Mouse (Mus musculus) lung, postnatal 0 days (tissue): ENCODE data around the gene Auh. TPM values are rescaled to one million over a fixed set of nuclear protein-coding genes. Genes with fewer than 3 reads are reported as not detected.

Source experiments
- ATAC-seq: fragments of 200-750 bp; cut with Nextera tagmentation; 2 replicates; pipeline ENCODE4 v1.8.0; 2017; ENCODE audit warnings: moderate library complexity
- DNase-seq: peaks from one replicate; pipeline ENCODE4 v3.0.0-alpha.2; 2016; ENCODE audit warnings: low spot score
- H3K27ac ChIP-seq: fragments of 300-500 bp; sonication (generic); 2 replicates; pipeline ENCODE4 v1.5.1; 2014; ENCODE audit warnings: antibody characterized with exemption, mild to moderate bottlenecking, low read length, mixed read lengths
- H3K27me3 ChIP-seq: fragments of 300-500 bp; sonication (generic); replicated peaks from 2 replicates; pipeline ENCODE4 v1.6.1; 2014; ENCODE audit warnings: low read length, mixed read lengths; ENCODE audit not compliant: insufficient read depth
- H3K36me3 ChIP-seq: fragments of 300-500 bp; sonication (generic); 2 replicates; pipeline ENCODE4 v1.6.1; 2014; ENCODE audit warnings: low read length, mixed read lengths; ENCODE audit not compliant: insufficient read depth
- H3K4me1 ChIP-seq: fragments of 300-500 bp; sonication (generic); 2 replicates; pipeline ENCODE4 v1.6.1; 2014; ENCODE audit warnings: antibody characterized with exemption, low read depth, low read length, mixed read lengths; ENCODE audit not compliant: insufficient read depth
- H3K4me2 ChIP-seq: fragments of 300-500 bp; sonication (generic); replicated peaks from 2 replicates; pipeline ENCODE4 v1.6.1; 2014; ENCODE audit warnings: low read depth, mild to moderate bottlenecking, low read length, moderate library complexity, mixed read lengths
- H3K4me3 ChIP-seq: fragments of 300-500 bp; sonication (generic); 2 replicates; pipeline ENCODE4 v1.5.1; 2014; ENCODE audit warnings: low read depth, low read length
- H3K9ac ChIP-seq: fragments of 300-500 bp; sonication (generic); replicated peaks from 2 replicates; pipeline ENCODE4 v1.6.1; 2014; ENCODE audit warnings: low read depth, mild to moderate bottlenecking
- H3K9me3 ChIP-seq: fragments of 300-500 bp; sonication (generic); 2 replicates; pipeline ENCODE4 v1.6.1; 2016; ENCODE audit warnings: low read length, mixed read lengths
- CTCF ChIP-seq: IDR thresholded peaks from 2 replicates; pipeline ENCODE4 v1.5.1; 2016; ENCODE audit warnings: antibody characterized with exemption, mild to moderate bottlenecking
- EP300 ChIP-seq: IDR thresholded peaks from 2 replicates; pipeline ENCODE4 v1.6.1; 2016; ENCODE audit warnings: antibody characterized with exemption, mild to moderate bottlenecking, control low read depth
- WGBS: fragments of 180-500 bp; shearing (Covaris S2); extraction: QIAGEN DNeasy Blood & Tissue Kit; methylation state at CpG from one replicate; pipeline ENCODE4 v1.1.7; 2014; 5-methylcytosine and 5-hydroxymethylcytosine counted together
- polyA plus RNA-seq: library from polyadenylated mRNA; unstranded; fragments of >200 nt; fragmentation: Nextera tagmentation; extraction: Ambion mirVana; gene quantifications from 2 replicates; pipeline ENCODE4 v1.2.1, GENCODE M21; 2015

The Auh gene
- polyA plus RNA-seq, 1 experiment from 2014 or later, result 43.3 TPM

GRCm38 (mm10) chr13:52880386-52880785 is 49.1 kb downstream of the Auh start:
- ATAC-seq (peak; percentile 45), DNase-seq (no peak)

GRCm38 (mm10) chr13:52879918-52880317 is 49.6 kb downstream of the Auh start:
- Histone ChIP-seq H3K4me2 (no peak overlapping the region), H3K9ac (no peak overlapping the region), H3K9me3 (no peaks in the 10 kb centered on the region), H3K4me3 (no peak overlapping the region), H3K4me1 (no peaks in the 10 kb centered on the region), H3K36me3 (no peaks in the 10 kb centered on the region), H3K27me3 (no peaks in the 10 kb centered on the region), H3K27ac (no peak overlapping the region)
- DNase-seq (no peak), ATAC-seq (peak; percentile 74)
- 61% methylated on average over 12 of the region's 12 CpGs for WGBS
- TF ChIP-seq EP300, result no peak

More at GRCm38 (mm10) chr13:52880386-52880785, 49.1 kb downstream of the Auh start:
- no peaks in the 10 kb centered on the region for H3K36me3 ChIP-seq
- no peak overlapping the region for H3K9ac ChIP-seq
- H3K9me3 ChIP-seq, result no peaks in the 10 kb centered on the region
- WGBS, result 50% methylated on average over 5 of the region's 5 CpGs
- TF ChIP-seq CTCF (no peak), EP300 (0 out of 2 replicates have a peak, but pooled peaks have one; percentile 29)
- no peak overlapping the region for H3K27ac ChIP-seq
- H3K4me3 ChIP-seq, result no peak overlapping the region
- H3K4me1 ChIP-seq, result no peaks in the 10 kb centered on the region
- no peaks in the 10 kb centered on the region for H3K27me3 ChIP-seq
- no peak overlapping the region for H3K4me2 ChIP-seq

- no peaks in the 10 kb centered on the region for H3K36me3 ChIP-seq
- ATAC-seq, result peak; percentile 23; the same call in 1 of the 2 replicates
- no peaks in the 10 kb centered on the region for H3K27me3 ChIP-seq
- 70% methylated on average over 9 of the region's 9 CpGs for WGBS
- H3K9me3 ChIP-seq, result no peaks in the 10 kb centered on the region
- no peaks in the 10 kb centered on the region for H3K4me1 ChIP-seq
- no peak overlapping the region for H3K27ac ChIP-seq
- H3K4me2 ChIP-seq, result no peak overlapping the region
- DNase-seq, result no peak
- H3K4me3 ChIP-seq, result no peak overlapping the region
- no peak overlapping the region for H3K9ac ChIP-seq
- no peak for TF ChIP-seq CTCF
These were observed 50.2 kb downstream of the Auh start for GRCm38 (mm10) chr13:52879291-52879690.

GRCm38 (mm10) chr13:52878823-52879222 is 50.7 kb downstream of the Auh start:
- no peaks in the 10 kb centered on the region for H3K36me3 ChIP-seq
- DNase-seq (no peak), ATAC-seq (no peak)
- no peak overlapping the region for H3K9ac ChIP-seq
- no peaks in the 10 kb centered on the region for H3K9me3 ChIP-seq
- 76% methylated on average over 7 of the region's 7 CpGs for WGBS
- no peaks in the 10 kb centered on the region for H3K27me3 ChIP-seq
- H3K4me2 ChIP-seq, result no peak overlapping the region
- no peak overlapping the region for H3K4me3 ChIP-seq
- H3K4me1 ChIP-seq, result no peaks in the 10 kb centered on the region
- no peak overlapping the region for H3K27ac ChIP-seq
- TF ChIP-seq CTCF, result no peak

GRCm38 (mm10) chr13:52875541-52876325 is 53.7 kb downstream of the Auh start:
- Histone ChIP-seq H3K36me3 (no peaks in the 10 kb centered on the region), H3K9ac (no peak overlapping the region), H3K27me3 (no peaks in the 10 kb centered on the region), H3K27ac (no peak overlapping the region), H3K4me1 (no peaks in the 10 kb centered on the region), H3K4me2 (no peak overlapping the region), H3K9me3 (no peaks in the 10 kb centered on the region), H3K4me3 (no peak overlapping the region)
- DNase-seq (no peak), ATAC-seq (no peak)
- WGBS, result 73% methylated on average over 25 of the region's 25 CpGs
- TF ChIP-seq CTCF (no peak), EP300 (no peak)

GRCm38 (mm10) chr13:52875089-52875488 is 54.4 kb downstream of the Auh start:
- H3K27ac ChIP-seq, result no peak overlapping the region
- no peak overlapping the region for H3K4me2 ChIP-seq
- no peak overlapping the region for H3K9ac ChIP-seq
- no peaks in the 10 kb centered on the region for H3K4me1 ChIP-seq
- ATAC-seq (no peak), DNase-seq (no peak)
- no peaks in the 10 kb centered on the region for H3K27me3 ChIP-seq
- H3K36me3 ChIP-seq, result no peaks in the 10 kb centered on the region
- no peak overlapping the region for H3K4me3 ChIP-seq
- 53% methylated on average over 6 of the region's 6 CpGs for WGBS
- H3K9me3 ChIP-seq, result no peaks in the 10 kb centered on the region
- TF ChIP-seq CTCF (no peak), EP300 (no peak)
